Mouse (Mus musculus): ENCODE measurements around the gene Hoxc6.

- no peak for TF ChIP-seq CTCF (IDR thresholded peaks at IDR 0.05; ENCODE audit: low read depth)
- no peak for TF ChIP-seq EP300 (IDR thresholded peaks at IDR 0.05; ENCODE audit: low read depth)
Observed at GRCm38 (mm10) chr15:103061131-103061825, 63.2 kb downstream of the Hoxc6 start.

Data from liver, postnatal 0 days (tissue).